Mouse (Mus musculus): ENCODE data around the gene Slc22a23.
A peak's percentile ranks its signal among the peaks of the same experiment; 100 is the strongest.

Gene Slc22a23

DNA sequence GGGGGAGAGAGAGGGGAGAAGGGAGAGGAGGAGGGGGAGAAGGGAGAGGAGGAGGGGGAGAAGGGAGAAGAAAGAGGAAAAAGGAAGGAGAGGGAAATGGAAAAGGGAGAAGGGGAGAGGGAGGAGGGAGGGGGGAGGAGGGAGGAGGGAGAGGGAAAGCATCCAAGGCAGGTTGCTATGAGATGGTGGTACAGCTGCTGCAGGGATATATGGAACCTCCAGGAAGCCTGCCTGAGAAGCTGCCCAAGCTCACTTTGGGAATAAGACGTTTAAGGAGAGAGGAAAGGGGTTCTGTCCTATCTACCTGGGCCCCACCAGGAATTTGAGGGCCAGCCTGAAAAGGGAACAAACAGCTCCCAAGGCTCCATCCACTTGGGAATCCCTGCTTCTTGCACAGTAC is 118.0 kb downstream of the Slc22a23 start:
- DNase-seq, result no peak

- DNase-seq, result no peak
These were observed 122.0 kb downstream of the Slc22a23 start for GRCm38 (mm10) chr13:34222985-34223384.

GRCm38 (mm10) chr13:34219728-34220127 is 125.3 kb downstream of the Slc22a23 start:
- DNase-seq, result no peak

DNA sequence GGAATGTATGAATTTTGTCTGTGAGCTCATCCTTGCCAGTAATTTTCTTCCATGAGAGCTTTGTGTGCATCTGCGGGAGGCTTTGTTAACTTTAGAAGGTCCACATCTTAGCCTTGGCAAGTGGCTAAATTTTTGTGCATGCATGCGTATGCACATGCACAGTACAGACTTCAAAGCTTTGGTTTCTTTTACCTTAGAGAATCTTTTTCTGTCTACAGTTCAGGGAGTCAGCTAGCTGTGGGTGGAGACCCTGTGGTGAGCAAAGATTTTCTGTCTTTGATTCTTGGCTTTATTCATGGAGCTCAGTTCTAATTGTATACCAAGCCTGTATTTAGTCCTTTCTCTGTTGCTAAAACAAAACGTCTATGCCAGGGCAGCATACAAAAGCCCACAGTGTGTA is 126.2 kb downstream of the Slc22a23 start:
- no peak for DNase-seq

DNA sequence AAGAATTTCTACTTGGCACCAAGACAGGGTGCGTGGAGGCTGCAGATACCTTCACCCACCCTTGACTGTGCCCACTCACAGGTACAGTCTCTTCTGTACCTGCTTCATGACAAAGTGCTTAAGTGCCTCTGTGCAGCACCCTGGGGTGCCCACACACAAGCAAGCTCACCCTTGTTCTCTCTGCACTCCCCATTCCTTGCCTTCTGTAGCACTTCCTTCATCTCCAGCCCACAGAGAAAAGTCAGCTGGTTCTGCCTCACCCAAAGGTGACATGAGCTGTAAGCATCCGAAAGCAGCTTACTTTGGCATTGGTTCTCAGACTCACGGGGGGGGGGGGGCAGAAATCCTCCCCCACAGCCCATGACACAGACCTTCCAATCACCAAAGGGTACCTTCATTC is 130.1 kb downstream of the Slc22a23 start:
- no peak for DNase-seq

GRCm38 (mm10) chr13:34212735-34213212 is 132.2 kb downstream of the Slc22a23 start:
- no peak for DNase-seq

DNA sequence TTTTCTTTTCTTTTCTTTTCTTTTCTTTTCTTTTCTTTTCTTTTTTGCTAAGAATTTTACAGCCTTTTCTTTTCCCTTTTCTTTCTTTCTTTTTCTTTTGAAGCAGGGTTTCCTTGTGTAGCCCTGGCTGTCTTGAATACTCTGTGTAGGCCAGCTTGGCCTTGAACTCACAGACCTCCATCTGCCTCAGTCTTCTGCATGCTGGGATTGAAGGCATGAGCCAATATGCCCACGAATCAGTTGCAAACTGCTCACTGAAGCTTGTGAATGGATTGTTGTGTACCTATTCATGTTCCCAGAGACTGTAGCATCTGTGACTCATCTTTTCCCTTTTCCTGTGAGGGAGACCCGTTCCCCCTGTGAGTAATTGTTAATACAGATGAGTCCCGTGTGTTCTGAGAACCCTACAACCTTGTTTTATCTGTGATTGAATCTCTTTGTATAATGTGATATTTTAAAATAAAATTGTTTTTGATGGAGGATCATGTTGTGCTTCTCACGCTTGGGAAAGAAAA is 133.7 kb downstream of the Slc22a23 start:
- no peak for DNase-seq

DNA sequence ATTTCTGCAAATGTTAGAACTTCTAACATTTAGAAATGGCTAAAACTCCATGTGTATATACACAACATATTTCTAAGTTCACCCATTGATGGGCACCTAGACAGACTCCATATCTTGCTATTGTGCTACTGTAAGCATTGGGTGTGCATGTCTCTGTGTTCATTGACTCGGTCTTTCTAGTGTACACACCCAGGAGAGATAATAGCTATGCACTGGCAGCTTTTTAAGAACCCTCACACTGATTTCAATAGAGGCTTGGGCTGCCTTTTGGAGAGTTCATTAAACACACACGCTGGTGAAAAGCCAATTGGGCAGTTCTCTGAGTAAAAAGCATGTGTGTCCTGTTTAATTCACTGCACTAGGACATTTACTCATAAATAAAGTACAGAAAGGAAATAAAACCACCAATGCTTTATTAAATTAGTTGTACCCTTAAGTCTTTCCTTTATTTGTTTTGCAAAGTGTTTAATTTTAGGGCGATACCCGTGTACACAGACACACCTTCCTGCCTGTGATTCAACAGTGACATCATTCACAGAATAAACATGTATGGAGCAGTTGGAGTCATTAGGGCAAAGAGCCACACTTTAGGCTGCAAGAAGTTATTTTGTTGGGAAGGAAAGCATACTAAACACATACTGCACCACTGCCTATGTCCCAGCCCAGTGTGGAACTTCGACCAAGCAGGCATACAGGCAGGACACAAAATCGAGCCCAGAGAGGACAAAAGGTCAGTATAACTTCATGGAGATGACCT is 137.1 kb downstream of the Slc22a23 start:
- DNase-seq, result no peak

DNA sequence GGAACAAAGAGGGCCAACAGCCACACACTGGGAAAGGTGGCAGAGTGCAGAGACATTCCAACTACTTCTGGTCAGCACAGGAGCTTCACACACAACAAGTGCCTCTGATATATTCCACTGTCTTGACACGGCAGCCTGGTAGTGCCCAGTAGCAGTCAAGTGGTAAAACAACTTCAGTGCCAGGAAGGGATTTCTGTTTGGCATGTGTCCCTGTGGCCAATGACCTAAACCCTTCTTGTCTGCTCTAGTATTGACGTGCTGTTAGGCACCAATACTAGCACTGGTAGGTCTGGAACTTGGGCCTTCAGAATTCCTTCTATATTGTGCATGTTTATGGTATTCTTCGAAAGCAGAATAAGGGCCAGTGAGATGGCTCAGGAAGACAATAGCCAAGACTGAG is 139.8 kb downstream of the Slc22a23 start:
- no peak for DNase-seq

GRCm38 (mm10) chr13:34195676-34196075 is 149.3 kb downstream of the Slc22a23 start:
- no peak for DNase-seq

GRCm38 (mm10) chr13:34193384-34193783 is 151.6 kb downstream of the Slc22a23 start:
- DNase-seq, result peak; percentile 22

GRCm38 (mm10) chr13:34192414-34193191 is 152.4 kb downstream of the Slc22a23 start:
- peak; percentile 17 for DNase-seq

GRCm38 (mm10) chr13:34187571-34187970 is 157.4 kb downstream of the Slc22a23 start:
- DNase-seq, result peak; percentile 83

GRCm38 (mm10) chr13:34185371-34185770 is 159.6 kb downstream of the Slc22a23 start:
- DNase-seq, result no peak

DNA sequence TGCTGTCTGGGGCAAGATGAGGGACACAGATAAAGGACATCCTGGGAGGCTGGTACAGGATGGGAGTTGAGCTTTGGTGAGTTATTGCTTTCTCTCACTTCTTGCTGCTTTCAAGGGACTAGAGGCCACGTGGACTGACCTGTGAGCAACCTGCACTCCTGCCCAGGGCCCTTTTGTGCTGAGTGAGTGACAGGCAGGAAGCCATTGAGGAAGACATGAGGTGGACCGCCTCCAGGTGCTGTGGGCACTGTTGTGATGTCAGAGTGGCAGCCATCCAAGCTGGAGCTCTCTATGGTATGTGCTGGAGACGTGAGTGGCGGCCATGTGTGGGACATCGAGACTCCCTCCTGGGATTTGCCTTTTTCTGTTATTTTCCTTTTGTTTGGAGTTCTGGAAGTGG is 163.4 kb downstream of the Slc22a23 start:
- DNase-seq, result no peak

DNA sequence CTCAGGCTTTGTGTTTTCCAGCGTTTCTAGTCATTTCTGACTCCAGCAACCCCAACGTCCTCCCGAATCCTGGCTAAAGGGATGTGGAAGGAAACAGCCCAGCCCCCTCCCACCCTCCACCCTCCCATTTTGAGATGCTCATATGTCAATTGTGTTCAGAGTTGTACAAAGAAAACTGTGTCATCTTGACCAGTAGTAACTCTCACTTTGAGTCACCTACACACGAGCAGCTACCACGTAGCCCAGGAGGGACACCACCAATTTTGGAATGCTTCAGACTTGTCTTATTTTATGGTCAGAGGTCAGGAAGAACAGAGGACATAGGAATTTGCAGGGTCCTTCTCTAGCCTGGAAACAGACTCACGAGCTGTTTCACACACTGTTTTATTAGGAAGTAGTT is 171.0 kb downstream of the Slc22a23 start:
- no peak for DNase-seq

GRCm38 (mm10) chr13:34163304-34163975 is 181.5 kb downstream of the Slc22a23 start:
- DNase-seq, result no peak

DNA sequence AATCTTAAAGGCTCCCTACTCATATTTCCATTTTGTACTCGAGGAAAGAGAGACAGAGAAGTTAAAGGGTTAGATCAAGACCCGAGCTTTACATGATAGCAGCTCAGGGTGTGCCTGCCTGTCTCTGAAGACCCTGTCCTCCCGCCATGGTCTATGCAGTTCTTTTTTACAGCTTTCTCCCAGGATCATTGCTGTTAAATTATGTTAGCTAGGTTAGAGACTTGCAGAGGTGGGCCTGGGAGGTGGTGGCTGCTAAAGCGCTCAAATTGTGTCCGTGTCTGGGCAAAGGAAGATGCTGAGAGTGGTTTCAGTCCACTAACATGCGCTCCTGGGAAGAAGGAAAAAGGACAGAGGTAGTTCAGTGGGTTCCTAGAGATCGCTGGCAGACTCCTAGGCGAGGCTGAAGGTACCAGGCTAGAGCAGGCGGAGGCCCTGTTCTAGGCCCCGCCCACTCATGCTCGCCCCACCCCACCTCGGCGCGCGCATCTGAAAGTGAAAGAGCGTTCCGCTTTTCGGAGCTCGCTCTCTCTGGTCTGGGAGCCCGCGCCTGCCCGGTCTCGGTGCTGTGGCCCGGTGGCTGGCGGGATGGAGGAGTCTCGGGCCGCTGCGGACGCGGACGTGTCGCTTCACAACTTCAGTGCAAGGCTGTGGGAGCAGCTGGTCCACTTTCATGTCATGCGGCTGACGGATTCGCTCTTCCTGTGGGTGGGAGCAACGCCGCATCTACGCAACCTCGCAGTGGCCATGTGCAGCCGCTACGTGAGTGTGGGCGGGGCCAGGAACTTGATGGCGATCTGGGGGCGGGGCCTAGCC is 182.3 kb downstream of the Slc22a23 start, which contains the start of gene Psmg4:
Gene Psmg4, plus strand, starts transcription at position 474 of the 813 bp plus-strand sequence.
- DNase-seq, result peak; percentile 96

- DNase-seq, result no peak
These were observed 185.1 kb downstream of the Slc22a23 start for GRCm38 (mm10) chr13:34159926-34160325.

- DNase-seq, result no peak
These were observed 187.3 kb downstream of the Slc22a23 start for GRCm38 (mm10) chr13:34157596-34158157.

- DNase-seq, result no peak
These were observed 188.2 kb downstream of the Slc22a23 start for GRCm38 (mm10) chr13:34156840-34157185.

Data from embryo, embryonic 11 days (tissue).